Mouse (Mus musculus): ENCODE measurements around the gene Lpar2.

Lpar2 gene

GRCm38 (mm10) chr8:69822386-69823191 lies at the start of gene Lpar2:
Gene Lpar2 (plus strand): TSS chr8:69822429.
- peak in 1 of 2 experiments; percentile 38 for DNase-seq (ENCODE audit: low spot score in 2 of 2)

- DNase-seq (ENCODE audit: low spot score in 2 of 2): peak; percentile 70 to 77
Measured at GRCm38 (mm10) chr8:69774503-69775148, 47.6 kb upstream of the Lpar2 start, which contains the start of gene Gm20422. Gene Gm20422 (minus strand): TSS chr8:69774886.

- DNase-seq (ENCODE audit: low spot score in 2 of 2): no peak
Measured at GRCm38 (mm10) chr8:69775149-69775534, 47.1 kb upstream of the Lpar2 start.

GRCm38 (mm10) chr8:69777111-69777510 lies 45.1 kb upstream of the Lpar2 start:
- no peak for DNase-seq (ENCODE audit: low spot score in 2 of 2)

- no peak for DNase-seq (ENCODE audit: low spot score in 2 of 2)
Measured at GRCm38 (mm10) chr8:69789105-69789504, 33.1 kb upstream of the Lpar2 start.

GRCm38 (mm10) chr8:69789731-69790130 lies 32.5 kb upstream of the Lpar2 start:
- DNase-seq (ENCODE audit: low spot score in 2 of 2): no peak

- no peak for DNase-seq (ENCODE audit: low spot score in 2 of 2)
Measured at GRCm38 (mm10) chr8:69790364-69790763, 31.9 kb upstream of the Lpar2 start.

- peak; percentile 78 to 87 for DNase-seq (ENCODE audit: low spot score in 2 of 2)
Measured at GRCm38 (mm10) chr8:69790773-69791367, 31.4 kb upstream of the Lpar2 start, which contains the start of the genes Atp13a1 and Zfp866. Gene Atp13a1 (plus strand): TSS chr8:69791163. Gene Zfp866 (minus strand): TSS chr8:69791178.

- DNase-seq (ENCODE audit: low spot score in 2 of 2): peak in 1 of 2 experiments; percentile 30
Measured at GRCm38 (mm10) chr8:69791415-69792068, 30.7 kb upstream of the Lpar2 start.

- DNase-seq (ENCODE audit: low spot score in 2 of 2): no peak
Measured at GRCm38 (mm10) chr8:69793666-69794065, 28.6 kb upstream of the Lpar2 start.

GRCm38 (mm10) chr8:69794096-69794495 lies 28.1 kb upstream of the Lpar2 start:
- DNase-seq (ENCODE audit: low spot score in 2 of 2): no peak

GRCm38 (mm10) chr8:69794901-69795300 lies 27.3 kb upstream of the Lpar2 start:
- DNase-seq (ENCODE audit: low spot score in 2 of 2): no peak

GRCm38 (mm10) chr8:69796721-69797345 lies 25.4 kb upstream of the Lpar2 start:
- DNase-seq (ENCODE audit: low spot score in 2 of 2): no peak

GRCm38 (mm10) chr8:69797661-69798060 lies 24.6 kb upstream of the Lpar2 start:
- peak in 1 of 2 experiments; percentile 0 for DNase-seq (ENCODE audit: low spot score in 2 of 2)

GRCm38 (mm10) chr8:69799261-69799660 lies 23.0 kb upstream of the Lpar2 start:
- DNase-seq (ENCODE audit: low spot score in 2 of 2): peak in 1 of 2 experiments; percentile 0

- DNase-seq (ENCODE audit: low spot score in 2 of 2): peak in 1 of 2 experiments; percentile 0
Measured at GRCm38 (mm10) chr8:69799946-69800345, 22.3 kb upstream of the Lpar2 start.

GRCm38 (mm10) chr8:69801796-69802195 lies 20.4 kb upstream of the Lpar2 start:
- peak; percentile 0 to 1 for DNase-seq (ENCODE audit: low spot score in 2 of 2)

- DNase-seq (ENCODE audit: low spot score in 2 of 2): peak in 1 of 2 experiments; percentile 4
Measured at GRCm38 (mm10) chr8:69802216-69802615, 20.0 kb upstream of the Lpar2 start.

GRCm38 (mm10) chr8:69803366-69803765 lies 18.9 kb upstream of the Lpar2 start:
- peak; percentile 0 to 3 for DNase-seq (ENCODE audit: low spot score in 2 of 2)

- DNase-seq (ENCODE audit: low spot score in 2 of 2): peak in 1 of 2 experiments; percentile 1
Measured at GRCm38 (mm10) chr8:69804537-69804936, 17.7 kb upstream of the Lpar2 start.

GRCm38 (mm10) chr8:69805086-69805485 lies 17.1 kb upstream of the Lpar2 start:
- DNase-seq (ENCODE audit: low spot score in 2 of 2): peak; percentile 0 to 6

Measured in spleen, postnatal 14 days (tissue).